Mouse (Mus musculus): ENCODE measurements around the gene Mtrf1l.

Gene Mtrf1l

DNA sequence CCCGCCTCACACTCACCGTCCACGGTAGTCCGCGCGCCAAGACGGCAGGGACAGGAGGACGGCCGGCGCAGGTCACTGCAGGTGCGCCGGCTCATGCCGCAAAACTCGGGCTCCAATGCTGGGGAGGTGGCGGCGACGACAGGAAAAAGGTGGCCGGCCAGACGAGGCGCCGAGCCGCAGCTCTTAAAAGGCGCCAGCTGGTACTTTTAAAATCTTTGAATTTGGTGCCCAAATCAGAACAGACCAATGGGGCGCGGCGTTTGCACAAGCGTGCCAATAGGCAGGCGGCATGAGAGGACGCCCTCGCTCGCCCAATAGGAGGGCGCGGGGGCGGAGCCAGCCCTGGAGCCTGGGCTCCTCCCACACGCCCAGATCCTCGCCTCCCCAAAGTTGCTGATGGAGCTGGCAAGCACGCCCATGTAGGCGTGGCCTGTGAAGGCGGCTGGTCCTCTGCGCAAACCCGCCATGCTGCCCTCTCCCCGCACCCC, 18.4 kb downstream of the Mtrf1l start, which contains the start of gene Fbxo5:
TSS of gene Fbxo5 (minus strand) at position 358 of the 488 bp plus-strand sequence.
- DNase-seq (ENCODE audit: extremely low spot score, low spot score): peak; percentile 94

DNA sequence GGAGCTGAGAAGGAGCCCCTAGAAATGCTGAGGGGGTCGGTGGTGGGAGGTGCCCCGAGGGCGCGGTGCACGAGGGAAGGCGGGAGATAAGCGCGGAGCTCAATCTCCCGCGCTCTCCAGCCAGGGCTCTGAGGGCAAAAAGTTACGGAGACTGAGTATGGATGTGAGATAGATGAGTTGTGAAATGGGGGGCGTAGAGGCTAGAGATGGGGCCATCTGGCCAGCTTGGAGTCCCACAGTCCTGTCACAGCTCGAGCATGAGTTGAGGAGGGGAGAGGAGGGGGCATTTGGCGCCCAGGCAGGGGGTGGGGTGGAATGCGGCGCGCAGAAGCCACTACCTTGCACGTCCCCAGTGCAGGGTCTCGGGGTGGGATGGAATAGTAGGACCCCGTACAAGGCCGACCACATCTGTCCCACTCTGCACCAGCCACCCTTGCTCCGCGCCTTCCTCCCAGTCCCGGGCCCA, 19.0 kb downstream of the Mtrf1l start:
- DNase-seq (ENCODE audit: extremely low spot score, low spot score): no peak

GRCm38 (mm10) chr10:5803739-5804138, 20.0 kb downstream of the Mtrf1l start:
- no peak for DNase-seq (ENCODE audit: extremely low spot score, low spot score)

- DNase-seq (ENCODE audit: extremely low spot score, low spot score): no peak
Observed at GRCm38 (mm10) chr10:5802866-5803265, 20.8 kb downstream of the Mtrf1l start.

- no peak for DNase-seq (ENCODE audit: extremely low spot score, low spot score)
Observed at GRCm38 (mm10) chr10:5800490-5800889, 23.2 kb downstream of the Mtrf1l start.

GRCm38 (mm10) chr10:5798069-5798468, 25.6 kb downstream of the Mtrf1l start:
- no peak for DNase-seq (ENCODE audit: extremely low spot score, low spot score)

DNA sequence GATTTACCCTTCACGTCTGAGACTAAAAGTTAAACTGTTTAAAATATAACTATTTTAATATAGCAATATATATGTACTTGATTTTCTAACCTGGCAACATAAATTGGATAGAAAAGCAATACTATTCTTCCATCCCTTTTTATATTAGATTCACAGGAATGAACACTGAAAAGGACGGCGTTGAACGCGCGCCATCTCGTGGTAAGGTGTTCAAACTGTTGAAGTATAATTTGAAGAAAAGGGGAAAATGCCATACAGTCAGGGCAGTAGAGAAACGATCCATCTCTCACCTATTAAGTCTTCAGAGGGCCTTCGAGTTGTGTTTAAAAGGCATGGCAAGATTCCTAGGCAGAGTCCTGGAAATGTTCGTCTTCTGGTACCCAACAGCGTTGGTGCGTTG, 33.1 kb downstream of the Mtrf1l start:
- peak; percentile 31 for DNase-seq (ENCODE audit: extremely low spot score, low spot score)

- peak; percentile 24 for DNase-seq (ENCODE audit: extremely low spot score, low spot score)
Observed at GRCm38 (mm10) chr10:5786923-5787322, 36.8 kb downstream of the Mtrf1l start.

Measured in neural tube, embryonic 10.5 days (tissue).